ENCODE assay signal across 8 mouse cellular contexts in genomic region chr6:39556900-39557659, GRCm38 (mm10). TPM values are rescaled to one million over a fixed set of nuclear protein-coding genes. Genes with fewer than 3 reads are reported as not detected.
DNase-seq lines count a peak whose midpoint lies in the region; ATAC-seq and TF ChIP-seq lines count a peak whose summit lies in the region.

No protein-coding gene starts in this region.

- no peaks in the 10 kb centered on the region for H3K9me3 ChIP-seq in intestine, embryonic 16.5 days (ENCODE audit: control insufficient read depth, low read length)
- H3K9me3 ChIP-seq in megakaryocyte, embryonic 14.5 days = peaks cover 16% of the 10 kb centered on the region

- under 1% methylated on average over 54 of the region's 54 CpGs for WGBS in intestine, embryonic 16.5 days

- TF ChIP-seq CTCF in gastrocnemius, adult 2 months (IDR thresholded peaks at IDR 0.05) = no peak
- no peak for TF ChIP-seq CTCF in testis, adult 2 months (IDR thresholded peaks at IDR 0.05; ENCODE audit: control insufficient read depth, insufficient read depth, insufficient replicate concordance, low read depth, low read length)

- no peaks in the 10 kb centered on the region for H3K27me3 ChIP-seq in intestine, embryonic 16.5 days (replicated peaks; ENCODE audit: control insufficient read depth, insufficient read depth, low read length)
- H3K27me3 ChIP-seq in megakaryocyte, embryonic 14.5 days (replicated peaks) = peaks cover 72% of the 10 kb centered on the region
- H3K27me3 ChIP-seq in testis, adult 2 months (ENCODE audit: control insufficient read depth, insufficient read depth, low read length) = no peaks in the 10 kb centered on the region

- H3K36me3 ChIP-seq in intestine, embryonic 16.5 days (ENCODE audit: control insufficient read depth, insufficient read depth, low read length) = no peaks in the 10 kb centered on the region
- no peaks in the 10 kb centered on the region for H3K36me3 ChIP-seq in megakaryocyte, embryonic 14.5 days (replicated peaks; ENCODE audit: low read length)
- H3K36me3 ChIP-seq in testis, adult 2 months (ENCODE audit: control insufficient read depth, insufficient read depth, low read length) = no peaks in the 10 kb centered on the region

- DNase-seq in frontal cortex, postnatal 14 days (ENCODE audit: low spot score in 2 of 2) = no peak
- DNase-seq in CD4-positive, CD25-positive, alpha-beta regulatory T cell, adult 2 months (ENCODE audit: low read depth, low spot score) = peak; percentile 9
- peak; percentile 24 for DNase-seq in cerebellum, adult 9-11 months
- peak; percentile 54 for DNase-seq in gastrocnemius, adult 2 months

- peak overlapping the region; percentile 86 for H3K27ac ChIP-seq in gastrocnemius, adult 2 months
- H3K27ac ChIP-seq in intestine, embryonic 16.5 days (ENCODE audit: low read length) = peak overlapping the region; percentile 86
- H3K27ac ChIP-seq in testis, adult 2 months (ENCODE audit: control insufficient read depth, insufficient read depth, low read depth, low read length) = no peak overlapping the region; the same call in 1 of the 2 replicates

- H3K4me2 ChIP-seq in intestine, embryonic 16.5 days (ENCODE audit: low read depth, low read length) = peak overlapping the region; percentile 84

- no peak for TF ChIP-seq POLR2A in testis, adult 2 months (IDR thresholded peaks at IDR 0.05; ENCODE audit: control insufficient read depth, low read depth, low read length)

- peaks cover 31% of the 10 kb centered on the region for H3K4me1 ChIP-seq in intestine, embryonic 16.5 days (ENCODE audit: control insufficient read depth, insufficient read depth, low read length)
- H3K4me1 ChIP-seq in megakaryocyte, embryonic 14.5 days = peaks cover 45% of the 10 kb centered on the region
- peaks cover 12% of the 10 kb centered on the region for H3K4me1 ChIP-seq in testis, adult 2 months (ENCODE audit: control insufficient read depth, insufficient read depth, low read length)

- intact Hi-C loops in gastrocnemius, adult 2 months (cut with DNase I) = no loop called here

- H3K4me3 ChIP-seq in gastrocnemius, adult 2 months = peak overlapping the region; percentile 88
- H3K4me3 ChIP-seq in intestine, embryonic 16.5 days (ENCODE audit: low read length) = peak overlapping the region; percentile 79
- peak overlapping the region; percentile 90 for H3K4me3 ChIP-seq in megakaryocyte, embryonic 14.5 days (replicated peaks)
- H3K4me3 ChIP-seq in testis, adult 2 months (ENCODE audit: control insufficient read depth, low read depth, low read length) = peak overlapping the region; percentile 93

- H3K9ac ChIP-seq in intestine, embryonic 16.5 days (ENCODE audit: low read depth, low read length) = peak overlapping the region; percentile 89

- peak; percentile 55 for ATAC-seq in frontal cortex, adult (ENCODE audit: low TSS enrichment)
- ATAC-seq in intestine, embryonic 16.5 days = peak; percentile 70

RNA-seq across cellular contexts. Expression of gene Dennd2a, which starts 0.6 kb away (rescaled TPM):
- 1 to 10 TPM; 3.3 to 4.4 TPM for total RNA-seq in gastrocnemius, adult 2 months (2021)
- 6.5 and 8.1 TPM in 2 replicates for polyA plus RNA-seq in intestine, embryonic 16.5 days (2015; fragmentation: Nextera tagmentation; extraction: Ambion mirVana)
- 0.74 and 1.3 TPM in 2 replicates for polyA plus RNA-seq in megakaryocyte, embryonic 14.5 days (2012; ENCODE audit: insufficient read depth, low replicate concordance)
- 9.5 and 10.0 TPM in 2 replicates for polyA plus RNA-seq in testis, adult 2 months (2012; rRNA removed)

RNA-seq across cellular contexts. Expression of gene Adck2, which starts 16.6 kb away (rescaled TPM):
- 1 to 10 TPM; 5.3 to 6.2 TPM for total RNA-seq in gastrocnemius, adult 2 months (2021)
- 30.5 and 30.8 TPM in 2 replicates for polyA plus RNA-seq in intestine, embryonic 16.5 days (2015; fragmentation: Nextera tagmentation; extraction: Ambion mirVana)
- 5.2 and 7.5 TPM in 2 replicates for polyA plus RNA-seq in megakaryocyte, embryonic 14.5 days (2012; ENCODE audit: insufficient read depth, low replicate concordance)
- polyA plus RNA-seq in testis, adult 2 months (2012; rRNA removed) = 4.2 and 5.5 TPM in 2 replicates

RNA-seq across cellular contexts. Expression of gene Gm42420, which starts 28.5 kb away (rescaled TPM):
- total RNA-seq in gastrocnemius, adult 2 months (2021) = under 1 TPM in 1 of 2 experiments, not detected in 1; 0.66 TPM
- 1.5 and 2.1 TPM in 2 replicates for polyA plus RNA-seq in intestine, embryonic 16.5 days (2015; fragmentation: Nextera tagmentation; extraction: Ambion mirVana)
- not detected in 2 replicates for polyA plus RNA-seq in megakaryocyte, embryonic 14.5 days (2012; ENCODE audit: insufficient read depth, low replicate concordance)
- 0.90 and 1.0 TPM in 2 replicates for polyA plus RNA-seq in testis, adult 2 months (2012; rRNA removed)

RNA-seq across cellular contexts. Expression of gene Ndufb2, which starts 35.3 kb away (rescaled TPM):
- total RNA-seq in gastrocnemius, adult 2 months (2021) = 100 to 1,000 TPM; 378 to 498 TPM
- 408 and 423 TPM in 2 replicates for polyA plus RNA-seq in intestine, embryonic 16.5 days (2015; fragmentation: Nextera tagmentation; extraction: Ambion mirVana)
- 143 and 223 TPM in 2 replicates for polyA plus RNA-seq in megakaryocyte, embryonic 14.5 days (2012; ENCODE audit: insufficient read depth, low replicate concordance)
- 127 and 128 TPM in 2 replicates for polyA plus RNA-seq in testis, adult 2 months (2012; rRNA removed)

Comparison
In these comparisons a context has a peak if more than half of its experiments do, and no peak if none do; other contexts are left out.
1. DNase-seq: peak in CD4-positive, CD25-positive, alpha-beta regulatory T cell, adult 2 months (single experiment), cerebellum, adult 9-11 months (single experiment) and gastrocnemius, adult 2 months (single experiment); none in frontal cortex, postnatal 14 days (0 of 2).
2. Peak in every context shown above with its lines, with median percentiles within 50 percentile points of each other: H3K4me3 ChIP-seq.